Mouse (Mus musculus): ENCODE measurements around the gene Best3. TPM values are rescaled to one million over a fixed set of nuclear protein-coding genes. Genes with fewer than 3 reads are reported as not detected.

The Best3 gene
- polyA plus RNA-seq, 1 experiment from 2014 or later = 0.08 TPM

DNA sequence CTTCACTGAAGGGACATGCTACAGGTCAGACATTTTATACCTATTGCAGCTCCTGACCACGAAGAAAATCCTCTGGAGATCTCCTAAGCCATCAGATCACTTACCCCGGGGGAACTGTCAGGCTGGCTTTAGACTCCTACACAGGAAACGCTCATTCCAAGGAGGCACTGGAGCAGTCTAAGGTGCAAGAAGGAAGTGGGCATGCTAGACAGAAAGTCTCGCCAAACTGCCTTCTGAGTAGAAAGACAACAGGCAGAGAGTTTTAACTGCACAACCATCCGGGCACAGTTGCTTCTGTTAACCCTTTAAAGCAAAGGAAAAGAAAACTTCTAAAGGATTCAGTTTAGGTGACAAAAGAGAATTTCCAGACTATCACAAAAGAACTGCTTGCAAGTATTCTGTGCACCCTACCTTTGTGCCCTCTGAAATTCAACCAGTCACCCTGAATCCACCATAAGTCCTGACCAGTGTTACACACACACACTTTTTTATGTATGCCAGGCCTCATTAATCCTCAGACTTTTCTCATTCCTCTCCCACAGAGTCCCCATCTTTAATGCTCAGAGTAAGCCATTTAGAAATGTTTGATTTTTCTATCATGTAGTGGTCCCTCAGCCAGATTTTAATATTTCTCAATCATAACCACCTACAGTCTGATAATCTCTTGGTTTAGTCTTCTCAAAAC is 28.1 kb upstream of the Best3 start:
- 76% methylated on average over 5 of the region's 5 CpGs for WGBS
- ATAC-seq (ENCODE audit: low FRiP score) = no peak
- no peak overlapping the region for H3K27ac ChIP-seq
- H3K27me3 ChIP-seq = no peaks in the 10 kb centered on the region
- no peak overlapping the region for H3K4me2 ChIP-seq
- H3K4me3 ChIP-seq = no peak overlapping the region
- H3K36me3 ChIP-seq = no peaks in the 10 kb centered on the region
- H3K9me3 ChIP-seq = no peaks in the 10 kb centered on the region
- H3K4me1 ChIP-seq (replicated peaks) = no peaks in the 10 kb centered on the region
- no peak overlapping the region for H3K9ac ChIP-seq

- no peak overlapping the region for H3K4me3 ChIP-seq
- WGBS = 87% methylated on average over 14 of the region's 14 CpGs
- ATAC-seq (ENCODE audit: low FRiP score) = no peak
Measured at GRCm38 (mm10) chr10:116962152-116962551, 24.0 kb upstream of the Best3 start.

GRCm38 (mm10) chr10:116962803-116963202 is 23.3 kb upstream of the Best3 start:
- no peaks in the 10 kb centered on the region for H3K27me3 ChIP-seq
- no peak for ATAC-seq (ENCODE audit: low FRiP score)
- no peak overlapping the region for H3K4me2 ChIP-seq
- no peak overlapping the region for H3K27ac ChIP-seq
- no peaks in the 10 kb centered on the region for H3K9me3 ChIP-seq
- no peaks in the 10 kb centered on the region for H3K4me1 ChIP-seq (replicated peaks)
- no peak overlapping the region for H3K4me3 ChIP-seq
- H3K36me3 ChIP-seq = no peaks in the 10 kb centered on the region
- 61% methylated on average over 17 of the region's 17 CpGs for WGBS
- no peak overlapping the region for H3K9ac ChIP-seq

More at GRCm38 (mm10) chr10:116962152-116962551, 24.0 kb upstream of the Best3 start:
- Histone ChIP-seq H3K27ac (no peak overlapping the region), H3K9ac (no peak overlapping the region), H3K27me3 (no peaks in the 10 kb centered on the region), H3K9me3 (no peaks in the 10 kb centered on the region), H3K4me1 (replicated peaks) (no peaks in the 10 kb centered on the region), H3K4me2 (no peak overlapping the region), H3K36me3 (no peaks in the 10 kb centered on the region)

DNA sequence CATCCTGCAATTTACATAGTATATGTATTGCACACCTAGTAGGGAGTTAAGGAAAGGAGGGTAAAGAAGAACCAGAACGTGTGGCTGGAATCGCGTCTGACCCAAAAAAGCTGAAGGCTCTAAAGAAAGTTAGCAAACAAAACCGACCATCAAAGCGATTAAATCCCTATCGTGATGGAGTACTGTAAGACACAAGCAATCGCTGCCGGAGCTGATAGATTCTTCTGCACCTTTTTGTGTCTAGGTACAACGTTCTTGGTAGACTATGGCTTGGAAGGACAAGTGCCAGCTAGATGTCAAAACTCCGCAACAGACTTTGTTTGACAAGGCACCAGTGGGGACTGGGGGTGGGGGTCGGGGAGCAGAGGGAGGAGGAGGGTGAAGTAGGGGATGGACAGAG is 22.0 kb upstream of the Best3 start:
- no peaks in the 10 kb centered on the region for H3K36me3 ChIP-seq
- no peak for ATAC-seq (ENCODE audit: low FRiP score)
- H3K9me3 ChIP-seq = no peaks in the 10 kb centered on the region
- no peaks in the 10 kb centered on the region for H3K27me3 ChIP-seq
- H3K4me2 ChIP-seq = no peak overlapping the region
- no peak overlapping the region for H3K9ac ChIP-seq
- no peaks in the 10 kb centered on the region for H3K4me1 ChIP-seq (replicated peaks)
- 84% methylated on average over 11 of the region's 11 CpGs for WGBS
- H3K4me3 ChIP-seq = no peak overlapping the region
- no peak overlapping the region for H3K27ac ChIP-seq

DNA sequence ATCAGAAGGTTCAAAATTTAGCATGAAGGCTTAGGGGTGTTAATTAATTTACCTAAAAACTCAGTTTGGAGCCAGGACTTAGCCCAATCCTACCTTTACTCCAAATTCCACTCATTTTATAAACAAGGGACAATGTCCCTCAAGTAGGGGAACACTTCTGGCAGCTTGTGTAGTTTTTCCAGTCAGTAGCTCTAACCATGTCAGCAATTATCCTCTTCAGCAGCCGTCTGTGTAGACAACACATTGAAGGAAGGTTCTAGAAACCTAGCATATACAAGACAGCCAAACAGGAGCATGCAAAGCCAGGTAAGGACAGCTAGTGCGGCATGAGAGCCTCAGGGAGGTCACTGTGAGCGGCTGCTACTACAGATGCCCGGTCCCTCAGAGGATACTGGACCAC is 21.5 kb upstream of the Best3 start:
- H3K27ac ChIP-seq = no peak overlapping the region
- no peaks in the 10 kb centered on the region for H3K4me1 ChIP-seq (replicated peaks)
- H3K4me3 ChIP-seq = no peak overlapping the region
- no peak for ATAC-seq (ENCODE audit: low FRiP score)
- H3K27me3 ChIP-seq = no peaks in the 10 kb centered on the region
- no peak overlapping the region for H3K9ac ChIP-seq
- no peaks in the 10 kb centered on the region for H3K9me3 ChIP-seq
- H3K36me3 ChIP-seq = no peaks in the 10 kb centered on the region
- H3K4me2 ChIP-seq = no peak overlapping the region
- WGBS = 93% methylated on average over 4 of the region's 4 CpGs

DNA sequence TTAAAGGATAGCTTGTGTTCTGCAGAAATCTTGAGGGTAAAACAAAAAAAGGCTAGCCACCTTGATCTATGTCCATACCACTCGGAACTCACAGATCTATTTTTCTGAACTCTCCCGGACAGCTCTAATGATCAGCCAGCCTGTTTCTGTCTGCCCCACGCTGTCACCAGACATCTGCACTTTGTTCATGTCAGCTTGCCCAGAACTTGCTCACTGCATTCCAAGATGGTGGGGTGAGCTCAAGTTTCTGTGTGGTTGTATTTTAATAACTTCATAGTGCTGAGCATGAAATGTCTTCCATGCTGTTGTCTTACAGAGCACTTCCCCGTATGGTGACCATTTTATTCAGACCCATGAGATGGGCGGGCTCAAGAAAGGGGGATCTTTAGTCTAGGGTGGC is 20.8 kb upstream of the Best3 start:
- H3K4me1 ChIP-seq (replicated peaks) = no peaks in the 10 kb centered on the region
- H3K27ac ChIP-seq = no peak overlapping the region
- WGBS = 83% methylated on average over 5 of the region's 5 CpGs
- no peak overlapping the region for H3K4me2 ChIP-seq
- H3K4me3 ChIP-seq = no peak overlapping the region
- H3K9me3 ChIP-seq = no peaks in the 10 kb centered on the region
- ATAC-seq (ENCODE audit: low FRiP score) = no peak
- no peak overlapping the region for H3K9ac ChIP-seq
- no peaks in the 10 kb centered on the region for H3K36me3 ChIP-seq
- no peaks in the 10 kb centered on the region for H3K27me3 ChIP-seq

DNA sequence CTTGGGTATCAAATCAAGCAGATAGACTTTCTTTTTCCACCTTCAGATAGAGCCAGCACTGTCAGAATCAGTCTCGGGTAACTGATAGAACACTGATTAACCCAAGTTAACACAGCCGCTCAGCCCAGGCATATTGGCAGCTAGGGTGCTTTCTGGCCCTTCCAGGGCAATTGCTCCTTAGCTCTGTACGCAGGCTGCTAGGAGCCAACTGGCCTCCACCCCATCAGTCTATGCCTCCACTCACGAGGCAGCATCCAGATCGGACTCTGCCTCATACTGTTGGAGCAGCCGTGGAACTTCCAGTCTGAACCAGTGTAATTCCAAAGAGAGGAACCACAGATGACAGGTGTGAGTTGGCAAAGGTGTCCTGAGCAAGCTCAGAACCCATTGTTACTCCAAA is 20.0 kb upstream of the Best3 start:
- no peak overlapping the region for H3K27ac ChIP-seq
- no peak overlapping the region for H3K4me2 ChIP-seq
- no peak overlapping the region for H3K4me3 ChIP-seq
- no peak overlapping the region for H3K9ac ChIP-seq
- 84% methylated on average over 6 of the region's 6 CpGs for WGBS
- no peak for ATAC-seq (ENCODE audit: low FRiP score)
- H3K36me3 ChIP-seq = no peaks in the 10 kb centered on the region
- no peaks in the 10 kb centered on the region for H3K27me3 ChIP-seq
- no peaks in the 10 kb centered on the region for H3K9me3 ChIP-seq
- no peaks in the 10 kb centered on the region for H3K4me1 ChIP-seq (replicated peaks)

- no peak overlapping the region for H3K27ac ChIP-seq
- no peak for ATAC-seq (ENCODE audit: low FRiP score)
- H3K36me3 ChIP-seq = no peaks in the 10 kb centered on the region
- H3K9me3 ChIP-seq = no peaks in the 10 kb centered on the region
- 86% methylated on average over 4 of the region's 4 CpGs for WGBS
- H3K4me1 ChIP-seq (replicated peaks) = no peaks in the 10 kb centered on the region
- no peak overlapping the region for H3K4me3 ChIP-seq
- no peak overlapping the region for H3K9ac ChIP-seq
- no peak overlapping the region for H3K4me2 ChIP-seq
- no peaks in the 10 kb centered on the region for H3K27me3 ChIP-seq
Measured at GRCm38 (mm10) chr10:116968741-116969140, 17.4 kb upstream of the Best3 start.

DNA sequence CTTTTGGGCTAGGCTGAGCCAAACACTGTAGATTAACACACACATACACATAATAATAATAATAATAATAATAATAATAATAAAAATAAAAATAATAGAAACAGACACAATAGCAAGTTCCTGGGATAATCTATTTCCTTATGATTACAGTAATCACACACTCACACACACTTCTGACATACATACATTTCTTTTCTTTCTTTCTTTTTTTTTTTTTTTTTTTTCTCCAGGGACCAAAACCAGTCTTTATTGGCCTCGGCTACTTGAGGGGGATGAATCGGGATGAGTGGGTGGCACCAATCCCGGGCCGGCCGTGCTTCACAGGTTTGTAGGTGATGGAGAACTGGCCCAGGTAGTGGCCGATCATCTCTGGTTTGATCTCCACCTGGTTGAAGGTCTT is 13.6 kb upstream of the Best3 start, which contains the start of gene Gm10271:
Gene Gm10271, minus strand, starts transcription at position 101 of the 400 bp plus-strand sequence.
- H3K4me2 ChIP-seq = no peak within 1 kb of the TSS
- no peaks in the 10 kb centered on the region for H3K27me3 ChIP-seq
- H3K9ac ChIP-seq = no peak within 1 kb of the TSS
- no peaks in the 10 kb centered on the region for H3K36me3 ChIP-seq
- H3K4me1 ChIP-seq (replicated peaks) = no peaks in the 10 kb centered on the region
- H3K4me3 ChIP-seq = no peak within 1 kb of the TSS
- ATAC-seq (ENCODE audit: low FRiP score) = no peak
- no peaks in the 10 kb centered on the region for H3K9me3 ChIP-seq
- WGBS = 97% methylated on average over 6 of the region's 6 CpGs
- H3K27ac ChIP-seq = no peak within 1 kb of the TSS

DNA sequence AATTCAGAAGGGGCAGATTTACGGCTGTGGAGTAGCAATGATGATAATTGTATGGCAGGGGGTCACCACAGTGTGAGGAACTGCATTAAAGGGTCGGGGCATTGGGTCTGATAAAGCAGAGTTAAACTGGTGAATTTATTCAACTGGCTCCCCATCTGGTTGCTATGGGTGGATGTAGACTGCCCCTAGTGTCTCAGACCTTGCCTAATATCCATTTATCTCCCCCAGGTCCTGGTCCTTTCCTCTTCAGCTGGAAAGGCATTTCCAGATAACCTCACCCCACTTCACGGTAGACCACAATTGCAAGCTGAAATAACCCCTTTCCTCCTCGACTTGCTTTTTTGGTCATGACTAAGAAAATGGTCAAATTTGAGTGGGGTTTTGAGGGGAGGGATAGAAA is 8.7 kb upstream of the Best3 start:
- no peaks in the 10 kb centered on the region for H3K4me1 ChIP-seq (replicated peaks)
- H3K9ac ChIP-seq = no peak overlapping the region
- 72% methylated on average over 4 of the region's 4 CpGs for WGBS
- no peaks in the 10 kb centered on the region for H3K36me3 ChIP-seq
- no peak overlapping the region for H3K4me3 ChIP-seq
- no peak overlapping the region for H3K4me2 ChIP-seq
- no peak overlapping the region for H3K27ac ChIP-seq
- no peaks in the 10 kb centered on the region for H3K9me3 ChIP-seq
- no peak for ATAC-seq (ENCODE audit: low FRiP score)
- H3K27me3 ChIP-seq = no peaks in the 10 kb centered on the region

GRCm38 (mm10) chr10:116977858-116978257 is 8.3 kb upstream of the Best3 start:
- no peak overlapping the region for H3K9ac ChIP-seq
- no peaks in the 10 kb centered on the region for H3K9me3 ChIP-seq
- 87% methylated on average over 2 of the region's 2 CpGs for WGBS
- H3K36me3 ChIP-seq = no peaks in the 10 kb centered on the region
- H3K4me1 ChIP-seq (replicated peaks) = no peaks in the 10 kb centered on the region
- no peak for ATAC-seq (ENCODE audit: low FRiP score)
- no peak overlapping the region for H3K4me2 ChIP-seq
- H3K27ac ChIP-seq = no peak overlapping the region
- no peaks in the 10 kb centered on the region for H3K27me3 ChIP-seq
- no peak overlapping the region for H3K4me3 ChIP-seq

DNA sequence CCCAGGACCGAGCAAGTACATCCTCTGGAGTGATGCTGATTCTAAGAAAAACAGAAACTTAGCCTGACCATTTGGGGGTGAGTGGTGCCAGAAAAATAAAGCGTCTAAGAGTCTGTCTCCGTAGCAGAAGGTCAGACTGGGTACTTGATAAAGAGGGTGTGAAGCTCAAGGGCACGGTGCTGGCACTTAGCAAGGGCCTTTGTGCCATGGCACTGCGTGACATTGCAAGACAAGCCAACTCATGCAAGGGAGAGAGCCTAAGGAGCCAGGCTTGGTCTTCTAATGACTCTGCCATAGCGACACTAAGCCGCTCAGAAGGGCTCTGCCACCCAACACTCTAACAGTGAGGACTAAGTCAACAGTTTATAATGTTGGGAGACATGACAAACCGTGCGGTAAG is 7.3 kb upstream of the Best3 start:
- 92% methylated on average over 9 of the region's 9 CpGs for WGBS
- H3K4me2 ChIP-seq = no peak overlapping the region
- H3K4me1 ChIP-seq (replicated peaks) = no peaks in the 10 kb centered on the region

DNA sequence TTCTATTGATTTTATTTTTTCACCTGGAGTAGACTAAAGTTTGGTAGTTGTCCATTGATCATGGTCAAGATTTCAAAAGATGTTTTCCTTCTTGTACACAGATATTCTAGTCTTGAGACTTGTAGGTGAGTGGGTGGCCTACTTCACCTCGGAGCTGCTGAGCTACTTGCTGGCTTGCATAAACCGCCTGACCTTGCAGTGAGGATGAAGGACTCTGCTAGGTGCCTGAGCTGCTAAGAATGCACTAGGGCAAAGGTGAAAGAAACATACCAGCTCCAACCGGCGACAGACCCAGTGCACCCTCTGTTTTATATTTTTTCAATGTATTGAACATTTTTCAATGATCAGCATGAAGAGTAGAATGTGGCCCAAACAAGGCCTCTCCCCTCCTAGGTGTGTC is 5.8 kb upstream of the Best3 start:
- H3K27ac ChIP-seq = no peak overlapping the region
- H3K4me2 ChIP-seq = no peak overlapping the region
- H3K4me1 ChIP-seq (replicated peaks) = peaks cover 7% of the 10 kb centered on the region; the same call in 1 of the 2 replicates
- H3K36me3 ChIP-seq = no peaks in the 10 kb centered on the region
- H3K9ac ChIP-seq = no peak overlapping the region
- WGBS = 85% methylated on average over 4 of the region's 4 CpGs
- H3K27me3 ChIP-seq = no peaks in the 10 kb centered on the region
- H3K4me3 ChIP-seq = no peak overlapping the region
- no peak for ATAC-seq (ENCODE audit: low FRiP score)
- H3K9me3 ChIP-seq = no peaks in the 10 kb centered on the region

More for the DNA sequence above, 7.3 kb upstream of the Best3 start:
- no peak for ATAC-seq (ENCODE audit: low FRiP score)
- H3K4me3 ChIP-seq = no peak overlapping the region
- no peaks in the 10 kb centered on the region for H3K36me3 ChIP-seq
- no peaks in the 10 kb centered on the region for H3K27me3 ChIP-seq
- H3K9ac ChIP-seq = no peak overlapping the region
- no peaks in the 10 kb centered on the region for H3K9me3 ChIP-seq
- H3K27ac ChIP-seq = no peak overlapping the region
